ENCODE assay signal across 25 mouse cellular contexts in the genomic region with DNA sequence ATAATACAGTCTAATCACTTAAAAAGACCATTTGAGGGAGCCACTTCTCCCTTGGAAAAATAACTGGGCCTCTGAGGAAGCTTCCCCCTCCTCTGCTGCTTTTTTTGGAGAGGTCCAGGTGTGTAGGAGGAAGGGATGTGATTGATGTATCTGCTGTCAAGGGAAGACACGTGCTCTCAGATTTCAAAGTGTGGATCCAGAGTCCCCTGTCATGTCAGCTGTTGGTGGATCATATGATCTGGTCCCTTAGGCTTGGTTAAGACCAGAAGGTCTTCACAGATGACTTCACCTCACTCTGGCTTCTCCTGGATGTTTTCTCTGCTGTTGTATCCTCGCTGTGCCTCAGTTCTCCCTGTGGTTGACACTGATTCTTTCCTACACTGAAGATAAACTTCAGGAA. TPM values are rescaled to one million over a fixed set of nuclear protein-coding genes. Genes with fewer than 3 reads are reported as not detected.
DNase-seq lines count a peak whose midpoint lies in the region; ATAC-seq and TF ChIP-seq lines count a peak whose summit lies in the region.
"Had no signal": no experiment of that assay in that cellular context is flagged by ENCODE, and none has a peak within 500 bp of the region (broad histone marks: within the 10 kb centered on the region; RNA-seq: fewer than 3 reads in every experiment).

No protein-coding gene starts in this region.

- DNase-seq in embryo, embryonic 10 days (ENCODE audit: low spot score) = peak; percentile 11
- no peak for DNase-seq in embryo, embryonic 11 days
- DNase-seq in kidney, postnatal 10 days = no peak
- peak; percentile 51 for DNase-seq in kidney, postnatal 0 days (ENCODE audit: low spot score)
- no peak for DNase-seq in kidney, adult 11 months
- DNase-seq: adrenal gland, adult 8-10 months; adrenal gland, postnatal 14 days; adrenal gland, postnatal 36 days; B cell, adult 2 months; cerebellum, adult 11-12 months; cerebellum, adult 2 months; cerebellum, adult 9-10 months; cerebellum, postnatal 10 days; cerebellum, postnatal 25 days; forebrain, postnatal 0 days had no signal

- H3K36me3 ChIP-seq in kidney, embryonic 15.5 days = no peaks in the 10 kb centered on the region
- no peaks in the 10 kb centered on the region for H3K36me3 ChIP-seq in kidney, postnatal 0 days (ENCODE audit: insufficient read depth, low read length)
- H3K36me3 ChIP-seq: embryonic facial prominence, embryonic 10.5 days; embryonic facial prominence, embryonic 12.5 days; forebrain, embryonic 15.5 days; G1E had no signal

- no peaks in the 10 kb centered on the region for H3K4me1 ChIP-seq in kidney, embryonic 15.5 days
- no peaks in the 10 kb centered on the region for H3K4me1 ChIP-seq in kidney, postnatal 0 days (replicated peaks; ENCODE audit: insufficient read depth, low read length)
- H3K4me1 ChIP-seq: embryonic facial prominence, embryonic 10.5 days; embryonic facial prominence, embryonic 12.5 days; forebrain, embryonic 13.5 days; forebrain, embryonic 15.5 days had no signal

- H3K4me3 ChIP-seq in kidney, embryonic 15.5 days (replicated peaks) = no peak overlapping the region
- no peak overlapping the region for H3K4me3 ChIP-seq in kidney, postnatal 0 days (replicated peaks; ENCODE audit: low read depth, low read length)
- H3K4me3 ChIP-seq: embryonic facial prominence, embryonic 10.5 days; embryonic facial prominence, embryonic 12.5 days; forebrain, embryonic 13.5 days; forebrain, embryonic 15.5 days had no signal

- WGBS in kidney, embryonic 15.5 days = 42% methylated on average over 2 of the region's 2 CpGs
- 30% methylated on average over 2 of the region's 2 CpGs for WGBS in kidney, postnatal 0 days

- H3K4me2 ChIP-seq in kidney, embryonic 15.5 days = no peak overlapping the region
- no peak overlapping the region for H3K4me2 ChIP-seq in kidney, postnatal 0 days (ENCODE audit: low read length)
- H3K4me2 ChIP-seq: embryonic facial prominence, embryonic 12.5 days; forebrain, embryonic 13.5 days; forebrain, embryonic 15.5 days had no signal

- no peaks in the 10 kb centered on the region for H3K9me3 ChIP-seq in kidney, embryonic 15.5 days (replicated peaks)
- H3K9me3 ChIP-seq in kidney, postnatal 0 days (replicated peaks; ENCODE audit: low read length) = no peaks in the 10 kb centered on the region
- H3K9me3 ChIP-seq: embryonic facial prominence, embryonic 10.5 days; embryonic facial prominence, embryonic 12.5 days; forebrain, embryonic 13.5 days; forebrain, embryonic 15.5 days; G1E had no signal

- H3K27me3 ChIP-seq in kidney, embryonic 15.5 days = no peaks in the 10 kb centered on the region
- H3K27me3 ChIP-seq in kidney, postnatal 0 days (ENCODE audit: insufficient read depth, low read length) = no peaks in the 10 kb centered on the region
- H3K27me3 ChIP-seq: CH12.LX; embryonic facial prominence, embryonic 12.5 days; forebrain, embryonic 13.5 days; forebrain, embryonic 15.5 days; Patski had no signal

- ATAC-seq in kidney, embryonic 15.5 days (replicated peaks; ENCODE audit: low FRiP score) = peak; percentile 95
- ATAC-seq in kidney, postnatal 0 days (replicated peaks; ENCODE audit: low FRiP score, low read depth) = 0 out of 2 replicates have a peak, but pooled peaks have one; percentile 21
- ATAC-seq: activated CD4-positive, CD25-positive, alpha-beta regulatory T cell, adult 4 months; CD4-positive, CD25-positive, alpha-beta regulatory T cell, adult 4 months; forebrain, embryonic 13.5 days; forebrain, embryonic 15.5 days; forebrain, postnatal 0 days; Patski had no signal

- no peak overlapping the region for H3K9ac ChIP-seq in kidney, embryonic 15.5 days
- H3K9ac ChIP-seq in kidney, postnatal 0 days (ENCODE audit: low read depth, low read length) = no peak overlapping the region
- H3K9ac ChIP-seq: embryonic facial prominence, embryonic 12.5 days; forebrain, embryonic 13.5 days; forebrain, embryonic 15.5 days; forebrain, postnatal 0 days had no signal

- H3K27ac ChIP-seq in kidney, embryonic 15.5 days = no peak overlapping the region
- no peak overlapping the region for H3K27ac ChIP-seq in kidney, postnatal 0 days
- H3K27ac ChIP-seq: embryonic facial prominence, embryonic 10.5 days; embryonic facial prominence, embryonic 12.5 days; forebrain, embryonic 13.5 days; forebrain, embryonic 15.5 days had no signal

- TF ChIP-seq CTCF in kidney, postnatal 0 days (IDR thresholded peaks at IDR 0.05; ENCODE audit: low read depth) = no peak

RNA-seq across cellular contexts. Expression of a gene that starts 38.4 kb away (rescaled TPM):
- polyA plus RNA-seq in kidney, embryonic 15.5 days (2015; fragmentation: Nextera tagmentation; extraction: Ambion mirVana) = 17.1 and 18.7 TPM in 2 replicates
- 18.3 and 19.0 TPM in 2 replicates for polyA plus RNA-seq in kidney, postnatal 0 days (2015; fragmentation: Nextera tagmentation; extraction: Ambion mirVana)
- polyA plus RNA-seq: G1E had no signal

Comparison
In these comparisons a context has a peak if more than half of its experiments do, and no peak if none do; other contexts are left out.
1. DNase-seq: peak in embryo, embryonic 10 days (single experiment) and kidney, postnatal 0 days (single experiment); none in embryo, embryonic 11 days (single experiment), kidney, postnatal 10 days (single experiment) and kidney, adult 11 months (single experiment).